Mouse (Mus musculus): ENCODE measurements around the gene Pcolce2. TPM values are rescaled to one million over a fixed set of nuclear protein-coding genes. Genes with fewer than 3 reads are reported as not detected.
"Not testable (repeated sequence)": the region's sequence is repeated elsewhere in the genome, so short reads cannot be mapped to it uniquely, and the experiment has no call there.

Gene Pcolce2
- polyA plus RNA-seq, 1 experiment: not detected

GRCm38 (mm10) chr9:95612246-95612768, 25.1 kb upstream of the Pcolce2 start:
- Histone ChIP-seq H3K27me3 (ENCODE audit: control insufficient read depth) (no peaks in the 10 kb centered on the region), H3K9me3 (ENCODE audit: control insufficient read depth, low read length) (no peaks in the 10 kb centered on the region), H3K4me1 (ENCODE audit: control insufficient read depth) (no peaks in the 10 kb centered on the region), H3K4me3 (replicated peaks) (no peak overlapping the region), H3K36me3 (ENCODE audit: control insufficient read depth) (no peaks in the 10 kb centered on the region)
- TF ChIP-seq TAL1 (IDR thresholded peaks at IDR 0.05; ENCODE audit: low read length): no peak
- TF ChIP-seq GATA1 (IDR thresholded peaks at IDR 0.05; ENCODE audit: low read length): no peak

- H3K4me1 ChIP-seq (ENCODE audit: control insufficient read depth): no peaks in the 10 kb centered on the region
- no peak for TF ChIP-seq GATA1 (IDR thresholded peaks at IDR 0.05; ENCODE audit: low read length)
- no peak for TF ChIP-seq TAL1 (IDR thresholded peaks at IDR 0.05; ENCODE audit: low read length)
- no peaks in the 10 kb centered on the region for H3K27me3 ChIP-seq (ENCODE audit: control insufficient read depth)
- no peaks in the 10 kb centered on the region for H3K36me3 ChIP-seq (ENCODE audit: control insufficient read depth)
- no peaks in the 10 kb centered on the region for H3K9me3 ChIP-seq (ENCODE audit: control insufficient read depth, low read length)
- no peak overlapping the region for H3K4me3 ChIP-seq (replicated peaks)
Observed at GRCm38 (mm10) chr9:95613426-95614127, 23.8 kb upstream of the Pcolce2 start.

GRCm38 (mm10) chr9:95614861-95615615, 22.4 kb upstream of the Pcolce2 start:
- H3K36me3 ChIP-seq (ENCODE audit: control insufficient read depth): no peaks in the 10 kb centered on the region
- no peaks in the 10 kb centered on the region for H3K27me3 ChIP-seq (ENCODE audit: control insufficient read depth)
- no peaks in the 10 kb centered on the region for H3K9me3 ChIP-seq (ENCODE audit: control insufficient read depth, low read length)
- H3K4me3 ChIP-seq (replicated peaks): no peak overlapping the region
- H3K4me1 ChIP-seq (ENCODE audit: control insufficient read depth): no peaks in the 10 kb centered on the region
- TF ChIP-seq GATA1 (IDR thresholded peaks at IDR 0.05; ENCODE audit: low read length) (no peak), TAL1 (IDR thresholded peaks at IDR 0.05; ENCODE audit: low read length) (no peak)

- no peaks in the 10 kb centered on the region for H3K27me3 ChIP-seq (ENCODE audit: control insufficient read depth)
- TF ChIP-seq GATA1 (IDR thresholded peaks at IDR 0.05; ENCODE audit: low read length): no peak
- no peak for TF ChIP-seq TAL1 (IDR thresholded peaks at IDR 0.05; ENCODE audit: low read length)
- no peak overlapping the region for H3K4me3 ChIP-seq (replicated peaks)
- no peaks in the 10 kb centered on the region for H3K9me3 ChIP-seq (ENCODE audit: control insufficient read depth, low read length)
- no peaks in the 10 kb centered on the region for H3K4me1 ChIP-seq (ENCODE audit: control insufficient read depth)
- H3K36me3 ChIP-seq (ENCODE audit: control insufficient read depth): no peaks in the 10 kb centered on the region
Observed at GRCm38 (mm10) chr9:95615961-95616360, 21.4 kb upstream of the Pcolce2 start.

- Histone ChIP-seq H3K27me3 (ENCODE audit: control insufficient read depth) (no peaks in the 10 kb centered on the region), H3K4me3 (replicated peaks) (no peak overlapping the region), H3K9me3 (ENCODE audit: control insufficient read depth, low read length) (no peaks in the 10 kb centered on the region), H3K36me3 (ENCODE audit: control insufficient read depth) (no peaks in the 10 kb centered on the region), H3K4me1 (ENCODE audit: control insufficient read depth) (no peaks in the 10 kb centered on the region)
- no peak for TF ChIP-seq GATA1 (IDR thresholded peaks at IDR 0.05; ENCODE audit: low read length)
- TF ChIP-seq TAL1 (IDR thresholded peaks at IDR 0.05; ENCODE audit: low read length): no peak
Observed at GRCm38 (mm10) chr9:95618572-95618971, 18.8 kb upstream of the Pcolce2 start.

GRCm38 (mm10) chr9:95624072-95624471, 13.3 kb upstream of the Pcolce2 start:
- 0 out of 2 replicates have a peak, but pooled peaks cover 2% of the 10 kb centered on the region for H3K9me3 ChIP-seq (ENCODE audit: control insufficient read depth, low read length)
- H3K4me3 ChIP-seq (replicated peaks): no peak overlapping the region
- TF ChIP-seq GATA1 (IDR thresholded peaks at IDR 0.05; ENCODE audit: low read length) (no peak), TAL1 (IDR thresholded peaks at IDR 0.05; ENCODE audit: low read length) (no peak)
- no peaks in the 10 kb centered on the region for H3K4me1 ChIP-seq (ENCODE audit: control insufficient read depth)
- H3K27me3 ChIP-seq (ENCODE audit: control insufficient read depth): no peaks in the 10 kb centered on the region
- H3K36me3 ChIP-seq (ENCODE audit: control insufficient read depth): no peaks in the 10 kb centered on the region

GRCm38 (mm10) chr9:95628439-95628948, 8.9 kb upstream of the Pcolce2 start:
- H3K4me1 ChIP-seq (ENCODE audit: control insufficient read depth): no peaks in the 10 kb centered on the region
- H3K27me3 ChIP-seq (ENCODE audit: control insufficient read depth): no peaks in the 10 kb centered on the region
- TF ChIP-seq TAL1 (IDR thresholded peaks at IDR 0.05; ENCODE audit: low read length) (no peak), GATA1 (IDR thresholded peaks at IDR 0.05; ENCODE audit: low read length) (no peak)

GRCm38 (mm10) chr9:95629561-95629960, 7.8 kb upstream of the Pcolce2 start:
- not testable (repeated sequence) for H3K9me3 ChIP-seq (ENCODE audit: control insufficient read depth, low read length)

More at GRCm38 (mm10) chr9:95628439-95628948, 8.9 kb upstream of the Pcolce2 start:
- no peaks in the 10 kb centered on the region for H3K36me3 ChIP-seq (ENCODE audit: control insufficient read depth)
- H3K4me3 ChIP-seq (replicated peaks): no peak overlapping the region
- peaks cover 2% of the 10 kb centered on the region; the same call in 1 of the 2 replicates for H3K9me3 ChIP-seq (ENCODE audit: control insufficient read depth, low read length)

GRCm38 (mm10) chr9:95636395-95636794, 1.0 kb upstream of the Pcolce2 start:
- Histone ChIP-seq H3K4me1 (ENCODE audit: control insufficient read depth) (no peaks in the 10 kb centered on the region), H3K9me3 (ENCODE audit: control insufficient read depth, low read length) (no peaks in the 10 kb centered on the region), H3K27me3 (ENCODE audit: control insufficient read depth) (peaks cover 43% of the 10 kb centered on the region), H3K4me3 (replicated peaks) (no peak overlapping the region), H3K36me3 (ENCODE audit: control insufficient read depth) (no peaks in the 10 kb centered on the region)
- no peak for TF ChIP-seq GATA1 (IDR thresholded peaks at IDR 0.05; ENCODE audit: low read length)
- TF ChIP-seq TAL1 (IDR thresholded peaks at IDR 0.05; ENCODE audit: low read length): no peak

More at GRCm38 (mm10) chr9:95629561-95629960, 7.8 kb upstream of the Pcolce2 start:
- not testable (repeated sequence) for H3K27me3 ChIP-seq (ENCODE audit: control insufficient read depth); H3K4me3 ChIP-seq (replicated peaks); H3K36me3 ChIP-seq (ENCODE audit: control insufficient read depth); H3K4me1 ChIP-seq (ENCODE audit: control insufficient read depth)

All from erythroblast, embryonic 14.5 days (primary cell).